Mouse (Mus musculus) layer of hippocampus, adult 2 months (tissue): ENCODE measurements at regions not wholly inside any gene's neighbourhood (a gene's known extent, or its start where the extent isn't known, plus 50 kb on each side); places are given as distances from the start of the nearest gene placed in this dataset.

Source experiments
- DNase-seq, 2 experiments: peaks; one replicate each; pipeline ENCODE4 v3.0.0; 2022; ENCODE audit warnings: low spot score in 2 of 2
- H3K27ac ChIP-seq: fragments of 200-600 bp; 2 replicates; pipeline ENCODE4 v1.8.1; 2022
- H3K4me3 ChIP-seq: fragments of 200-600 bp; 2 replicates; pipeline ENCODE4 v1.8.1; 2022; ENCODE audit warnings: mild to moderate bottlenecking
- CTCF ChIP-seq: fragments of 200-600 bp; conservative IDR thresholded peaks from 2 replicates; pipeline ENCODE4 v1.8.1; 2022; ENCODE audit warnings: antibody characterized with exemption, mild to moderate bottlenecking, moderate library complexity

DNA sequence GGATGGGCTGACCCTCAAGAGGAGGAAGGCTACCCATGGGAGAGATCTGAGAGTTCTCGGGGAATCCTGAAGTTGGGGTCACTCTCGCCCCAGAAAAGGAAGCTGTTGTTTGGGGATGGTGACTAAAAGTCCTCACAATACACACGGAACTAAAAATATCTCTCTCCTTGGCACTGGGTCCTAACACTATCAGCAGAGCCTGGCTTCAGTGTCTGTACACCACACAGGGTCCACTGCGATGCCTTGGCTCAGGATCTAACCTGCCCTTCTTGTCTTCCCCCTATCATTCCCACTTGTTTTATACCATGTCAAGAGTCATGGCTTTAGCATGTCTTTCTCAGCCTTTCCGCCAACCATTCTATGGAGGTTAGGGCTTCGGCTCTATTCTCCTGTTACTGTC, 121.8 kb upstream of the Zeb2 start:
- TF ChIP-seq CTCF: no peak
- DNase-seq: no peak
- peak overlapping the region; percentile 4; the same call in 1 of the 2 replicates for H3K27ac ChIP-seq
- H3K4me3 ChIP-seq: no peak overlapping the region

DNA sequence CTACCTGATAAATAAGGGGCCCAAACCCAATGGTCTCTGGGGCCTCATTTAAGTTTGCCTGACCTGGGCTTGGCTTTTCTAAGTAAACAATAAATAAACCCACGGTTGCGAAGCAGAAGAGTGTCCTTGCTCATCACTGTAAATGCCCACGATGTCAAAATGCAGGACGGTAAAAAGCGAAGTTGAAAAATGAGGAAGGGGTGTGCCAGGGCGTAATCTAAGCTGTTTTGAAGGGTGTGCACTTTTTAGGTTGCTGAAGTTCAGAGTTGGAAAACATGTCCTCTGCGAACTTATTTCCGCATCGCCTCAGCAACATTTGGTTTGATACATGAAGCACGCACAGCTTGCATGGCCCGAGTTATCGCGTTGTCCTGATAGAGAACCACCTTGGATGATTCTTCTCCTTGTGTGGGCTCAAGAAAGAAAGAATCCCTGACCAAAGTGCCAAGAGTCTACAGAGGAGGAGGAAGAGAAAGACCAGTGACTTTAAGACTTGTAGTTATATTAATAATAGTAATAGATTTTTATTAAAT, 119.0 kb upstream of the Zeb2 start:
- Histone ChIP-seq H3K27ac (no peak overlapping the region), H3K4me3 (no peak overlapping the region)
- no peak for TF ChIP-seq CTCF
- DNase-seq: no peak

DNA sequence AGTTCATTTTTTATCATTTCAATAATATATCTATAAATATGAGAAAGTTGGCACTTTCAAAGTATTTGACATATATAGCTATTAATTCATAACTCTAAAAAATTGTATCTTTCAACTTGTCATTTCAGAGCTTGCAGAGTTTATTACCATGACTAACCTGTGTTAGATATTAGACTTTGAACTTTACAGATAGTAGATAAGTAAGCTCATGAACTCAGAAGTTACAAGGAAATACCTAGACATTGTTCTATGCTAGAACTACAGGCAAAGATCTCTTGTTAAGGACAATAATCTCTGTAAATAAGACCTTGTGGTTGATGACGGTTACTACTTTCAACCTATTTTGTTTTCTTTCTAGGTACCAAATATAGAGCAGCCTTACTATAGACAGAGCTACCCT, 117.0 kb upstream of the Zeb2 start:
- no peak for TF ChIP-seq CTCF
- no peak for DNase-seq
- Histone ChIP-seq H3K27ac (no peak overlapping the region), H3K4me3 (no peak overlapping the region)

- Histone ChIP-seq H3K27ac (peak overlapping the region; percentile 77), H3K4me3 (no peak overlapping the region)
- no peak for TF ChIP-seq CTCF
- no peak for DNase-seq
These were observed 113.4 kb upstream of the Zeb2 start for GRCm38 (mm10) chr2:45230351-45231209.

GRCm38 (mm10) chr2:45229501-45229900, 112.3 kb upstream of the Zeb2 start:
- Histone ChIP-seq H3K4me3 (no peak overlapping the region), H3K27ac (peak overlapping the region; percentile 69)
- DNase-seq: no peak
- TF ChIP-seq CTCF: no peak

- H3K27ac ChIP-seq: peak overlapping the region; percentile 46
- no peak for TF ChIP-seq CTCF
- no peak for DNase-seq
- no peak overlapping the region for H3K4me3 ChIP-seq
These were observed 110.2 kb upstream of the Zeb2 start for GRCm38 (mm10) chr2:45227276-45227944.

- Histone ChIP-seq H3K4me3 (no peak overlapping the region), H3K27ac (peak overlapping the region; percentile 46; the same call in 1 of the 2 replicates)
- TF ChIP-seq CTCF: no peak
- no peak for DNase-seq
These were observed 108.8 kb upstream of the Zeb2 start for GRCm38 (mm10) chr2:45226045-45226370.

GRCm38 (mm10) chr2:45225364-45226044, 108.3 kb upstream of the Zeb2 start:
- no peak for DNase-seq
- Histone ChIP-seq H3K4me3 (no peak overlapping the region), H3K27ac (peak overlapping the region; percentile 6; the same call in 1 of the 2 replicates)
- no peak for TF ChIP-seq CTCF

- Histone ChIP-seq H3K4me3 (no peak overlapping the region), H3K27ac (no peak overlapping the region)
- no peak for DNase-seq
- TF ChIP-seq CTCF: no peak
These were observed 105.0 kb upstream of the Zeb2 start for GRCm38 (mm10) chr2:45222213-45222612.

DNA sequence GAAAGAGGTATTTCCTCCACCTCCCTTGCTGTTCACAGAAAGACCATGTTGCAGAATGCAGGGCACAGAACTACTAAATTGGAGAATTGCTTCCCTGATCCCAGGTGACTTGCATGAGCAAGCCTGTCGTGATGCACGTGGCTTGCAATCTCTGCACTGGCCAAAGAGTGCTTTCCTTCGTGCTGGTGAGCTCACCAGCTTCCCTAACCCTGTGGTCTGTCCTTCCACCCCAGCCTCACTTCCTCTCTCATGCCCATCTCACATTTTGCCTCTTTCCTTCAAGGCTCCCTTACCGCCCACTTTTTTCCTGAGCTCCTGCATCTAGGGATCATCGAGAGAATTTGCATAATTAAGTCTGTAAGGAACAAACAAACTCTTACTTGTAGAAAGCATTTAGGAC, 102.7 kb upstream of the Zeb2 start:
- H3K4me3 ChIP-seq: no peak overlapping the region
- DNase-seq: no peak
- TF ChIP-seq CTCF: no peak
- no peak overlapping the region for H3K27ac ChIP-seq

GRCm38 (mm10) chr2:45212833-45213232, 95.6 kb upstream of the Zeb2 start:
- no peak for TF ChIP-seq CTCF
- DNase-seq: no peak

GRCm38 (mm10) chr2:45208526-45208925, 91.3 kb upstream of the Zeb2 start:
- no peak overlapping the region for H3K27ac ChIP-seq
- no peak overlapping the region for H3K4me3 ChIP-seq
- no peak for DNase-seq
- no peak for TF ChIP-seq CTCF

More at GRCm38 (mm10) chr2:45212833-45213232, 95.6 kb upstream of the Zeb2 start:
- no peak overlapping the region for H3K4me3 ChIP-seq
- H3K27ac ChIP-seq: no peak overlapping the region

DNA sequence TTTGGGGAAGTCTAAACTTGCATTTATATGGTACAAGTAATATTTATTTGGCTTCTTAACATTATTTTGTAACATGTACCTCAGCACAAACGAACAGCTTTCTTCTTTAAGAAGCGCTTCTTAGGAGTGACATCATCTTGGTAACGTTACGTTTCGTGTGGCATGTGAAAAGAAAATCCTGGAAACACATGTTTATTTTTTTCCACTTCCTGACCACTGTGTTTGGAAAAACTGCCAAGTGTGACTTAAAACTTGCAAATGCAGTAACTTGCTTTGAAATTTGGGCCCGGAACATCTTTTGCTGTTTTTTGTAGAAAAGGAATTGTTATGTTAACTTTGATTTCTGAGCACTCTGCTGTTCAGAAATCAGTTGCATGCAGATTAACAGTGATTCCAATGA, 88.6 kb upstream of the Zeb2 start:
- TF ChIP-seq CTCF: no peak
- no peak for DNase-seq
- Histone ChIP-seq H3K27ac (no peak overlapping the region), H3K4me3 (no peak overlapping the region)
